Mouse (Mus musculus) kidney, postnatal 4 days (tissue): ENCODE measurements at regions not wholly inside any gene's neighbourhood (a gene's known extent, or its start where the extent isn't known, plus 50 kb on each side); places are given as distances from the start of the nearest gene placed in this dataset.
"Not testable (repeated sequence)": the region's sequence is repeated elsewhere in the genome, so short reads cannot be mapped to it uniquely, and the experiment has no call there.

Source experiments
- DNase-seq, 2 experiments: peaks; one replicate each; pipeline ENCODE4 v3.0.0; 2021; ENCODE audit warnings: mixed read lengths in 2 of 2

- peak; percentile 47 to 62 for DNase-seq
Measured at GRCm38 (mm10) chrX:15322207-15322839, 1111.4 kb downstream of the H2al1n start.

- DNase-seq: no peak
Measured at GRCm38 (mm10) chrX:15322958-15323357, 1112.0 kb downstream of the H2al1n start.

GRCm38 (mm10) chrX:15365135-15365534 lies 1154.2 kb downstream of the H2al1n start:
- DNase-seq: not testable (repeated sequence)
